Mouse (Mus musculus): Measurements from ENCODE around the gene Zfp354b. TPM values are rescaled to one million over a fixed set of nuclear protein-coding genes. Genes with fewer than 3 reads are reported as not detected.
A peak's percentile ranks its signal among the peaks of the same experiment; 100 is the strongest.

The Zfp354b gene
- polyA plus RNA-seq (2014; fragmentation: Nextera tagmentation; extraction: Ambion mirVana) = 1.4 and 1.6 TPM in 2 replicates

- 0 out of 2 replicates have a peak within 1 kb of the TSS, but pooled peaks have one; percentile 29 for H3K27ac ChIP-seq (ENCODE audit: low read depth, low read length)
These were observed at the start of gene Zfp354b for GRCm38 (mm10) chr11:50931451-50931866. TSS of gene Zfp354b (minus strand) at chr11:50931633.

GRCm38 (mm10) chr11:50977216-50977615, 45.8 kb upstream of the Zfp354b start:
- Histone ChIP-seq H3K27me3 (ENCODE audit: control insufficient read depth, insufficient read depth, low read length) (no peaks in the 10 kb centered on the region), H3K4me2 (ENCODE audit: low read depth) (no peak overlapping the region), H3K9ac (ENCODE audit: low read length) (no peak overlapping the region), H3K27ac (ENCODE audit: low read depth, low read length) (no peak overlapping the region), H3K9me3 (ENCODE audit: control insufficient read depth, low read length) (no peaks in the 10 kb centered on the region), H3K4me3 (ENCODE audit: low read depth, low read length) (no peak overlapping the region), H3K4me1 (ENCODE audit: control insufficient read depth, insufficient read depth, low read length) (no peaks in the 10 kb centered on the region), H3K36me3 (ENCODE audit: control insufficient read depth, insufficient read depth, low read length) (no peaks in the 10 kb centered on the region)
- ATAC-seq (ENCODE audit: insufficient read depth, low FRiP score, low TSS enrichment) = no peak
- no peak for DNase-seq (ENCODE audit: low spot score)
- 66% methylated on average over 4 of the region's 4 CpGs for whole genome bisulfite sequencing

More at GRCm38 (mm10) chr11:50931451-50931866, at the start of gene Zfp354b:
- DNase-seq (ENCODE audit: low spot score) (peak; percentile 91), ATAC-seq (ENCODE audit: insufficient read depth, low FRiP score, low TSS enrichment) (peak; percentile 96)
- no peaks in the 10 kb centered on the region for H3K36me3 ChIP-seq (ENCODE audit: control insufficient read depth, insufficient read depth, low read length)
- peak within 1 kb of the TSS; percentile 45 for H3K4me3 ChIP-seq (ENCODE audit: low read depth, low read length)
- H3K4me2 ChIP-seq (ENCODE audit: low read depth) = peak within 1 kb of the TSS; percentile 91
- H3K9ac ChIP-seq (ENCODE audit: low read length) = peak within 1 kb of the TSS; percentile 61
- no peaks in the 10 kb centered on the region for H3K9me3 ChIP-seq (ENCODE audit: control insufficient read depth, low read length)
- H3K27me3 ChIP-seq (ENCODE audit: control insufficient read depth, insufficient read depth, low read length) = no peaks in the 10 kb centered on the region
- under 1% methylated on average over 18 of the region's 18 CpGs for WGBS
- H3K4me1 ChIP-seq (ENCODE audit: control insufficient read depth, insufficient read depth, low read length) = peaks cover 2% of the 10 kb centered on the region; the same call in 1 of the 2 replicates

- Histone ChIP-seq H3K9me3 (ENCODE audit: control insufficient read depth, low read length) (no peaks in the 10 kb centered on the region), H3K27ac (ENCODE audit: low read depth, low read length) (no peak within 1 kb of the TSS), H3K27me3 (ENCODE audit: control insufficient read depth, insufficient read depth, low read length) (no peaks in the 10 kb centered on the region), H3K4me1 (ENCODE audit: control insufficient read depth, insufficient read depth, low read length) (no peaks in the 10 kb centered on the region), H3K4me3 (ENCODE audit: low read depth, low read length) (no peak within 1 kb of the TSS), H3K4me2 (ENCODE audit: low read depth) (no peak within 1 kb of the TSS), H3K9ac (ENCODE audit: low read length) (no peak within 1 kb of the TSS), H3K36me3 (ENCODE audit: control insufficient read depth, insufficient read depth, low read length) (no peaks in the 10 kb centered on the region)
- ATAC-seq (ENCODE audit: insufficient read depth, low FRiP score, low TSS enrichment) (no peak), DNase-seq (ENCODE audit: low spot score) (no peak)
- WGBS = 93% methylated on average over 11 of the region's 11 CpGs
These were observed 34.8 kb upstream of the Zfp354b start, which contains the start of gene Olfr1378 for GRCm38 (mm10) chr11:50966230-50966629. TSS of gene Olfr1378 (plus strand) at chr11:50966530.

- Histone ChIP-seq H3K4me1 (ENCODE audit: control insufficient read depth, insufficient read depth, low read length) (no peaks in the 10 kb centered on the region), H3K4me2 (ENCODE audit: low read depth) (no peak overlapping the region), H3K4me3 (ENCODE audit: low read depth, low read length) (no peak overlapping the region), H3K9ac (ENCODE audit: low read length) (no peak overlapping the region), H3K27ac (ENCODE audit: low read depth, low read length) (no peak overlapping the region), H3K36me3 (ENCODE audit: control insufficient read depth, insufficient read depth, low read length) (no peaks in the 10 kb centered on the region), H3K27me3 (ENCODE audit: control insufficient read depth, insufficient read depth, low read length) (no peaks in the 10 kb centered on the region), H3K9me3 (ENCODE audit: control insufficient read depth, low read length) (no peaks in the 10 kb centered on the region)
- ATAC-seq (ENCODE audit: insufficient read depth, low FRiP score, low TSS enrichment) (no peak), DNase-seq (ENCODE audit: low spot score) (no peak)
- WGBS = 83% methylated on average over 2 of the region's 2 CpGs
These were observed 33.5 kb upstream of the Zfp354b start for GRCm38 (mm10) chr11:50964886-50965285.

- Histone ChIP-seq H3K4me1 (ENCODE audit: control insufficient read depth, insufficient read depth, low read length) (no peaks in the 10 kb centered on the region), H3K27me3 (ENCODE audit: control insufficient read depth, insufficient read depth, low read length) (no peaks in the 10 kb centered on the region), H3K9me3 (ENCODE audit: control insufficient read depth, low read length) (no peaks in the 10 kb centered on the region), H3K4me3 (ENCODE audit: low read depth, low read length) (no peak within 1 kb of the TSS), H3K27ac (ENCODE audit: low read depth, low read length) (no peak within 1 kb of the TSS), H3K36me3 (ENCODE audit: control insufficient read depth, insufficient read depth, low read length) (no peaks in the 10 kb centered on the region), H3K4me2 (ENCODE audit: low read depth) (no peak within 1 kb of the TSS), H3K9ac (ENCODE audit: low read length) (no peak within 1 kb of the TSS)
- ATAC-seq (ENCODE audit: insufficient read depth, low FRiP score, low TSS enrichment) = no peak
- no peak for DNase-seq (ENCODE audit: low spot score)
- 72% methylated on average over 5 of the region's 6 CpGs for WGBS
These were observed 22.2 kb upstream of the Zfp354b start, which contains the start of gene Prop1 for GRCm38 (mm10) chr11:50953665-50954064. TSS of gene Prop1 (minus strand) at chr11:50953765.

GRCm38 (mm10) chr11:50952290-50952689, 20.9 kb upstream of the Zfp354b start:
- Histone ChIP-seq H3K4me3 (ENCODE audit: low read depth, low read length) (no peak overlapping the region), H3K27me3 (ENCODE audit: control insufficient read depth, insufficient read depth, low read length) (no peaks in the 10 kb centered on the region), H3K9ac (ENCODE audit: low read length) (no peak overlapping the region), H3K4me1 (ENCODE audit: control insufficient read depth, insufficient read depth, low read length) (no peaks in the 10 kb centered on the region), H3K36me3 (ENCODE audit: control insufficient read depth, insufficient read depth, low read length) (no peaks in the 10 kb centered on the region), H3K4me2 (ENCODE audit: low read depth) (no peak overlapping the region), H3K9me3 (ENCODE audit: control insufficient read depth, low read length) (no peaks in the 10 kb centered on the region), H3K27ac (ENCODE audit: low read depth, low read length) (no peak overlapping the region)
- DNase-seq (ENCODE audit: low spot score) = no peak
- ATAC-seq (ENCODE audit: insufficient read depth, low FRiP score, low TSS enrichment) = no peak
- WGBS = 82% methylated on average over 14 of the region's 14 CpGs

GRCm38 (mm10) chr11:50943506-50943905, 12.1 kb upstream of the Zfp354b start, which contains the start of gene 4933414I15Rik:
TSS of gene 4933414I15Rik (minus strand) at chr11:50943765.
- Histone ChIP-seq H3K9me3 (ENCODE audit: control insufficient read depth, low read length) (no peaks in the 10 kb centered on the region), H3K27me3 (ENCODE audit: control insufficient read depth, insufficient read depth, low read length) (no peaks in the 10 kb centered on the region), H3K27ac (ENCODE audit: low read depth, low read length) (no peak within 1 kb of the TSS), H3K4me2 (ENCODE audit: low read depth) (no peak within 1 kb of the TSS), H3K4me3 (ENCODE audit: low read depth, low read length) (no peak within 1 kb of the TSS), H3K36me3 (ENCODE audit: control insufficient read depth, insufficient read depth, low read length) (no peaks in the 10 kb centered on the region), H3K9ac (ENCODE audit: low read length) (no peak within 1 kb of the TSS), H3K4me1 (ENCODE audit: control insufficient read depth, insufficient read depth, low read length) (no peaks in the 10 kb centered on the region)
- WGBS = 83% methylated on average over 14 of the region's 14 CpGs
- ATAC-seq (ENCODE audit: insufficient read depth, low FRiP score, low TSS enrichment) (no peak), DNase-seq (ENCODE audit: low spot score) (no peak)

- H3K4me1 ChIP-seq (ENCODE audit: control insufficient read depth, insufficient read depth, low read length) = no peaks in the 10 kb centered on the region
- no peaks in the 10 kb centered on the region for H3K36me3 ChIP-seq (ENCODE audit: control insufficient read depth, insufficient read depth, low read length)
- DNase-seq (ENCODE audit: low spot score) = no peak
- no peaks in the 10 kb centered on the region for H3K9me3 ChIP-seq (ENCODE audit: control insufficient read depth, low read length)
- H3K27me3 ChIP-seq (ENCODE audit: control insufficient read depth, insufficient read depth, low read length) = no peaks in the 10 kb centered on the region
- ATAC-seq (ENCODE audit: insufficient read depth, low FRiP score, low TSS enrichment) = no peak
- H3K4me2 ChIP-seq (ENCODE audit: low read depth) = no peak overlapping the region
- no peak overlapping the region for H3K9ac ChIP-seq (ENCODE audit: low read length)
- 69% methylated on average over 12 of the region's 12 CpGs for WGBS
- no peak overlapping the region for H3K27ac ChIP-seq (ENCODE audit: low read depth, low read length)
- H3K4me3 ChIP-seq (ENCODE audit: low read depth, low read length) = no peak overlapping the region
These were observed 11.0 kb upstream of the Zfp354b start for GRCm38 (mm10) chr11:50942386-50942785.

- Histone ChIP-seq H3K9ac (ENCODE audit: low read length) (no peak overlapping the region), H3K4me1 (ENCODE audit: control insufficient read depth, insufficient read depth, low read length) (no peaks in the 10 kb centered on the region)
- DNase-seq (ENCODE audit: low spot score) = peak; percentile 45
These were observed 8.4 kb upstream of the Zfp354b start for GRCm38 (mm10) chr11:50939621-50940366.

More at GRCm38 (mm10) chr11:50939621-50940366, 8.4 kb upstream of the Zfp354b start:
- Histone ChIP-seq H3K27ac (ENCODE audit: low read depth, low read length) (no peak overlapping the region), H3K4me3 (ENCODE audit: low read depth, low read length) (no peak overlapping the region), H3K36me3 (ENCODE audit: control insufficient read depth, insufficient read depth, low read length) (no peaks in the 10 kb centered on the region), H3K9me3 (ENCODE audit: control insufficient read depth, low read length) (no peaks in the 10 kb centered on the region), H3K4me2 (ENCODE audit: low read depth) (no peak overlapping the region), H3K27me3 (ENCODE audit: control insufficient read depth, insufficient read depth, low read length) (no peaks in the 10 kb centered on the region)
- no peak for ATAC-seq (ENCODE audit: insufficient read depth, low FRiP score, low TSS enrichment)
- WGBS = 38% methylated on average over 14 of the region's 14 CpGs

Measured in neural tube, embryonic 11.5 days (tissue).